Mouse (Mus musculus) embryonic fibroblast, embryonic 13.5 days (primary cell): Measurements from ENCODE around the gene Fndc7. TPM values are rescaled to one million over a fixed set of nuclear protein-coding genes. Genes with fewer than 3 reads are reported as not detected.
"Not testable (repeated sequence)": the region's sequence is repeated elsewhere in the genome, so short reads cannot be mapped to it uniquely, and the experiment has no call there.

ENCODE experiments used
- H3K27ac ChIP-seq: 2 replicates; pipeline ENCODE4 v1.5.1; 2012; ENCODE audit warnings: low read length, control low read depth, inconsistent platforms; ENCODE audit not compliant: insufficient read depth
- H3K4me1 ChIP-seq: 2 replicates; pipeline ENCODE4 v1.6.1; 2011; ENCODE audit warnings: low read length; ENCODE audit not compliant: control insufficient read depth, insufficient read depth
- H3K4me3 ChIP-seq: 2 replicates; pipeline ENCODE4 v1.5.1; 2011; ENCODE audit warnings: mild to moderate bottlenecking, control low read depth, low read length; ENCODE audit not compliant: insufficient read depth
- CTCF ChIP-seq: IDR thresholded peaks from 2 replicates; pipeline ENCODE4 v1.5.1; 2011; ENCODE audit warnings: mild to moderate bottlenecking, control low read depth, low read length, moderate library complexity, borderline replicate concordance; ENCODE audit not compliant: insufficient read depth
- POLR2A ChIP-seq: IDR thresholded peaks from 2 replicates; pipeline ENCODE4 v1.6.1; 2011; ENCODE audit warnings: low read depth, mild to moderate bottlenecking, control low read depth, low read length, moderate library complexity
- polyA plus RNA-seq: library from polyadenylated mRNA; stranded (reverse); fragments of >200 nt; gene quantifications from 2 replicates; pipeline ENCODE4 v1.2.4, GENCODE M21; 2011; ENCODE audit warnings: low read depth; ENCODE audit not compliant: missing spikeins, insufficient read length

Fndc7 gene
- polyA plus RNA-seq, 1 experiment, result not detected

DNA sequence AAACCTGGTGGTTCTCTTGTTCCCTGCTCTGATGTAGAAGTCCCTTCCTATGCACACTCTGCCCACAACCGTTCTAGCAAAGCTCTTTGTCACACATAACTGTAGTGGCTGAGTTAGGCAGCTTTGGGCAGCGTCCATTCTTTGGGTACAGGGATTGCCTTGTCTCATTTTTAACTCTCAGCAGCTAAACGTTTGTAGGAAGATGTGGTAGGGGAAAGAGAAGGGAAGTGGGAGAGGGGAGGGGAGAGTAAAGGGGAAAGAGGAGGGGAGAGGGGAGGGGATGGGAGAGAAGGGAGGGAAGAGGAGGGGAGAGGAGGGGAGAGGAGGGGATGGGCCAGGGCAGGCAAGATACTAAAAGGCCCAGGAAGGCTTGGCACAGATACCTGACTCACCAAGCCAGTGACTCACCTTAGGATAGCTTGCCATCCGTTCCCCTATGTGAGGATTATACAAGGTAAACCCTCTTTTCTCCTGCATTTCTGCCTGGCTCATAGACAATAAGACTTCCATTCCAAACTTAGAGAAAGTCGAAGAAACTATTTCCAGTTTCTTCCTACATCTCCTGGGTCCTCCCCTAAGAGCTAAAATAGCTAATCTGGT is 9.9 kb downstream of the Fndc7 start:
- H3K4me3 ChIP-seq, result no peak overlapping the region
- TF ChIP-seq CTCF (no peak), POLR2A (no peak)
- H3K4me1 ChIP-seq, result peaks cover 14% of the 10 kb centered on the region
- H3K27ac ChIP-seq, result peak overlapping the region; percentile 83

DNA sequence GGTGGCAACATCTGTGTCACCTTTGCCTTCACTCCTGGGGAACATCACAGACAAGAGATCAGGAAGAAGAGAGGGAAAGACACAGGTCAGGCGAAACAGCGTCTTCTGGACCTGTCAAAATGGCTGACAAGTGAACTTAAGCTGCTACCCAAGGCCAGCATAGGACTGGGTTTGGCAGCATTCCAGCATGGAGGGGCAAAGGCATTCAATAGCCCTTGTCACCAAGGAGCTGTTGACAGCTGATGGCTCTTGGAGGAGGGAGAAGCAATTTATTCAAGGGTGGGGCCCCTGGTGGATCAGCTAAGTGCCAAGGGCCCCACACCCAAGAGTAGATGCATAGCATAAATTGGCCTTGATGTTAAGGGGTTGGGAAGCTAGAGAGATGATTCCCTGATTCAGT is 10.7 kb downstream of the Fndc7 start:
- H3K27ac ChIP-seq, result no peak overlapping the region
- no peak overlapping the region for H3K4me3 ChIP-seq
- H3K4me1 ChIP-seq, result peaks cover 14% of the 10 kb centered on the region
- TF ChIP-seq CTCF (no peak), POLR2A (no peak)

DNA sequence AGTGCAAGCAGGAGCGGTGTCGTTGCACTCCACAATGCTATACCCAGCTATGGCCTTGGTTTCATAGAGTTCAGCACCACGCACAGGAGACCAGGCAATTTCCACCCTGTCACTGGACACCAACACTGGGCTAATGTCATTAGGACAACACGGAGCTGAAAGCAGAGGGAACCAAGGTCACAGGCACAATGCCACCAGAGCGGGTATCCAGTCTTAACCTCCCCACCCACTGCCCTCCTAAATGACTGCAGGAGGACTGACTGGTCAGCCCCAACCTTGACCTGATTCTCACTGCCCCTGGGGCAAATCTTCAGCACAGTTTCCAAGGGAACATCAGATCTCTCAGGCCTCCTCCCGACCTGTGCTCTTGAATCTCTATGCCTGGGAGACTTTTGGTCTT is 19.2 kb downstream of the Fndc7 start:
- Histone ChIP-seq H3K27ac (no peak overlapping the region), H3K4me3 (no peak overlapping the region), H3K4me1 (no peaks in the 10 kb centered on the region)
- no peak for TF ChIP-seq POLR2A
- TF ChIP-seq CTCF, result no peak

DNA sequence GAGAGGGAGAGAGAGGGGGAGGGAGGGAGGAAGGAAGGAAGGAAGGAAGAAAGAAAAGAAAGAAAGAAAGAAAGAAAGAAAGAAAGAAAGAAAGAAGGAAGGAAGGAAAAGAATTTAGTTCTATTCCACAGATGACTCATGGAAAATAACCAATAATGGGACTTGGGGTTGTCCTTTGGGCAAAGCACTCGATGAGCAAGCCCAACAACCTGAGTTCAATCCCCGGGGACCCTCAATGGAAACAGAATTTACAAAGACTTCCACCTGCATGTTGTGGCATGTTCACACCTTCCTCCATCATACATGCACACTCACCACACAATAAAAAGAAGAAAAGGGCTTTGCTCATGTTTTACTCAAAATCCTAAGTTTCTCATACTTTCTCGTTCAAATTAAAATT is 22.4 kb downstream of the Fndc7 start:
- no peak overlapping the region for H3K27ac ChIP-seq
- H3K4me1 ChIP-seq, result no peaks in the 10 kb centered on the region
- TF ChIP-seq POLR2A, result no peak
- H3K4me3 ChIP-seq, result no peak overlapping the region

DNA sequence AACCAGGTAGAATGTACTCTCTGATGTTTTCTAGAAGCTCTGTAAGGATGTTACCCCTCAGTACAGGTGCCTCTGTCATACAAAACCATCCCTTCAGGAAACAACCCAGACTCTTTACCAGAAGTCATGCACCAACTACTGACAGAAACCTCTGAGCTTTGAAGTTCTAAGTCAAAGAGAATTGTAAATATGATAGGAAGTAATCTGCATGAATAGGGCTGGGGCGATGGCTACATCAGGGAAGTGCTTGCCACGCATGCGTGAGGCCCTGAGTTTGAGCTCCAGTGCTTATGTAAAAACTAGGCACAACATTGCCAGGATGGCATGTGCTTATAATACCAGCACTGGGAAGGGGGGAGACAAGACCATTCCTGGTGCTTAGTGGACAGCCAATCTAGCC is 24.1 kb downstream of the Fndc7 start:
- TF ChIP-seq CTCF, result no peak
- TF ChIP-seq POLR2A, result no peak
- Histone ChIP-seq H3K4me3 (no peak overlapping the region), H3K4me1 (no peaks in the 10 kb centered on the region), H3K27ac (no peak overlapping the region)

DNA sequence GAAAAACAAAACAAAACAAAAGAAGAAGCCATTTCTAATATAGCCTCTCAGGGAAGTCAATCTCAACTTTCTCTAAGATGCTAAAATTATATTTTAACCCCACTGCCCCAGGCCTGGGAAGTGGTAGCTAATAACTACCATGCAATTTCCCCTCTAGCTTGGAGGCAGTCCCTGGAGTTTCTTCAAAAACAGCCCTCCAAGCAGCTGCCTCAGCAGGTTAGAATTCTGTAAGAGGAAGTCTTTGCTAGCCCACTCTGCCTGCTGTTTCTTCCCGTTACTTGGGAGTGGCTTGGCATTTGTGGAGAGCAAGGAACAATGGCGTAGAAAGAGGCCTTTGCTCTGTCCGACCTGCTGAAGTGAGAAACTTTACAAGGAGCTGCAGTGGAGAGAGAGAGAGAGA is 24.7 kb downstream of the Fndc7 start:
- Histone ChIP-seq H3K4me1 (no peaks in the 10 kb centered on the region), H3K4me3 (no peak overlapping the region), H3K27ac (no peak overlapping the region)
- no peak for TF ChIP-seq CTCF
- no peak for TF ChIP-seq POLR2A

DNA sequence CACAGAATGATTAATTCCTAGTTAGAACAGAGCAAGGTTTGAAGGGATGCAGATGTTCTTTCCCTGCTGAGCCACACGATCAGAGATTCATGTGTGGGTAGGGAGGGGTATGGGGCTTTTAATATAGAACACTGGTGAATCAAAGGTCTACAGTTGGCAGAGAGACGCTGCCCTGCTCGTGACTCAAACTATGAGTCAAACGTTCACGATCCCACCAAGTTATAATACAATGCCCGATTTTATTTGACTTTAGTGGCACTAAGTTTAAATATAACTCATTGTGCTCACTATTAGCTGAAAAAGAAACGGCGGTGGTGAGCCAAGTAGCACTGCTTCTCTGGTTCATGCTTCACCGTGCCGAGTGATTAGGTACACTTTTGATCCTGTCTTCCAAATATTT is 26.7 kb downstream of the Fndc7 start:
- no peak overlapping the region for H3K27ac ChIP-seq
- H3K4me1 ChIP-seq, result no peaks in the 10 kb centered on the region
- TF ChIP-seq POLR2A (no peak), CTCF (no peak)
- no peak overlapping the region for H3K4me3 ChIP-seq

DNA sequence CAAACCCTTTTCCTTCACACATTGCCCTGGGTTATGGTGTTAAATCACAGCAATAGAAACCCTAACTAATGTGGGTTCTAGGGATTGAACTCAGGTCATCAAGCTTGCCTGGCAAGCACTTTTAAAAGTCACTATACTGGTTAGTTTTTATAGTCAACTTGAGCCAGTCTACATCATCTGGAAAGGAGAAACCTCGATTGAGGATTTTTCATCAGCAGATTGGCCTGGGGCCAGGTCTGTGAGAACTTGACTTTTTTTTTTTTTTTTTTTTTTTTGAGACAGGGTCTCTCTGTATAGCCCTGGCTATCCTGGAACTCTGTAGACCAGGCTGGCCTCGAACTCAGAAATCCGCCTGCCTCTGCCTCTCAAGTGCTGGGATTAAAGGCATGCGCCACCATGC is 27.5 kb downstream of the Fndc7 start:
- not testable (repeated sequence) for H3K4me1 ChIP-seq, H3K4me3 ChIP-seq, H3K27ac ChIP-seq

DNA sequence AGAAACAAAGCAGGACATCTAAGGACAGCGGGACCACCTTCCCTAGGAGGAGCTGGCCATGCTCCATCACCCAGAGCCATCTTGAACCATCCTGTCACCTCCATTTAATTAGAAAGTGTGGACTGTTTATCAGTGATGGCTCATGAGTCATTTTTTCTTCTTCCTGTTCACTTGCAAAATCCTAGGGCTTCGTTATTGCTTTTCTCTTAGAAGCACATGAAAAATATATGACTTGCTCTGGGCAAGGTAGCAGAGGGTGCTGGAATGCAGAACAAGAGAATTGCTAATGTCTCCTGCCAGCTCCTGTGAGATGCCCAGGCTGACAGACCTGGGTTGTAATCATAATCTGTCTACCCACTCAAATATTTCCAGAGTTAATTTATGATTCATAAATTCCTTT is 29.0 kb downstream of the Fndc7 start:
- Histone ChIP-seq H3K27ac (no peak overlapping the region), H3K4me1 (peaks cover under 1% of the 10 kb centered on the region; the same call in 1 of the 2 replicates), H3K4me3 (no peak overlapping the region)
- TF ChIP-seq POLR2A (no peak), CTCF (no peak)

DNA sequence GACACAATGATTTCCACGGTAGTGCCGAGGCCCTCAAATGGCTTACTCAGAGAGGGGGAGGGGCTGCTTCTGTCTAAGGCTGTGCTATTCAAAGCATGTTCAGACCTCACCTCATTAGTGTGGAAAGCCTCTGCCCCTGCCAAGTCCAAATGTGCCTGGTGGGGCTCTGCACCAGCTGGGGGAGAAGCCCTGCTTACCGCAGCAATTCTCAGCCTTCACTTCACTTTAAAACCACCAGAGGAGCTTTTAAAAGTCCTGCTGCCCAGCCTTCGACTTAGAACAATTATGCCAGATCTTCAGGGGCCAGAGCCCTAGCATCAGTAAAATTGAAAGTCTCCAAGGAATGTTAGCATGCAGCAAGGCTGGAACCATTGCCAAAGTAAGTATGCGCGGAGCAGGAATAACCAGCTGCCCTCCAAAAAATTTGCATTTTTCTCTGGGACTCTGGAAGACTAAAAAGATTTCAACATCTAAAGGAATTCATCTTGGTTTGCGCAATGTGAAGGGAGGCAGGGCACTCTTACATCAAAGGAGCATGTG is 31.5 kb downstream of the Fndc7 start:
- TF ChIP-seq POLR2A (no peak), CTCF (no peak)

DNA sequence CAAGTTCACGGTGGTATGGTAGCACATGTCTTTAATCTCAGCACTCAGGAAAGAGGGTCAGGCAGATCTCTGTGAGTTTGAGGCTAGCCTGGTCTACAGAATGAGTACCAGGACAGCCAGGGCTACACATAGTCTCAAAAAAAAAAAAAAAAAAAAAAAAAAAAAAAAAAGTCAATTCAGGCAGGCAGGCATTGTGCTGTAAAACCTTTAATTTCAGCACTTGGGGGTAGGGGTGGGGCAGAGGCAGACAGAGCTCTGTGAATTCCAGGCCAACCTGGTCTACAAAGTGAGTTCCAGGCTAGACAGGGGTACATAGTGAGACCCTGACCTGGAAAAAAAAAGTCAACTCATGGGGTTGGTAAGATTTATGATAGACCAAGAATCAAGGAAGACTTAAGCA is 32.1 kb downstream of the Fndc7 start:
- Histone ChIP-seq H3K27ac (peak overlapping the region; percentile 98), H3K4me3 (no peak overlapping the region), H3K4me1 (peaks cover 7% of the 10 kb centered on the region)
- TF ChIP-seq POLR2A, result no peak
- TF ChIP-seq CTCF, result no peak

More for the DNA sequence above, 31.5 kb downstream of the Fndc7 start:
- Histone ChIP-seq H3K27ac (peak overlapping the region; percentile 98), H3K4me3 (no peak overlapping the region), H3K4me1 (peaks cover 7% of the 10 kb centered on the region)
